Mouse (Mus musculus) stomach, postnatal 0 days (tissue): ENCODE data around the gene Abcc1. TPM values are rescaled to one million over a fixed set of nuclear protein-coding genes. Genes with fewer than 3 reads are reported as not detected.

Experiments used
- ATAC-seq: fragments of 200-750 bp; cut with Nextera tagmentation; 2 replicates; pipeline ENCODE4 v1.8.0; 2017; ENCODE audit not compliant: low FRiP score, low TSS enrichment
- DNase-seq: peaks from one replicate; pipeline ENCODE4 v3.0.0-alpha.2; 2016; ENCODE audit warnings: low spot score
- H3K27ac ChIP-seq: fragments of 300-500 bp; sonication (generic); replicated peaks from 2 replicates; pipeline ENCODE4 v1.5.1; 2014; ENCODE audit warnings: mild to moderate bottlenecking, control low read depth
- H3K27me3 ChIP-seq: fragments of 300-500 bp; sonication (generic); 2 replicates; pipeline ENCODE4 v1.6.1; 2014; ENCODE audit warnings: low read length; ENCODE audit not compliant: control insufficient read depth, insufficient read depth
- H3K36me3 ChIP-seq: fragments of 300-500 bp; sonication (generic); 2 replicates; pipeline ENCODE4 v1.6.1; 2014; ENCODE audit warnings: low read length, mixed read lengths; ENCODE audit not compliant: control insufficient read depth, insufficient read depth
- H3K4me1 ChIP-seq: fragments of 300-500 bp; sonication (generic); replicated peaks from 2 replicates; pipeline ENCODE4 v1.6.1; 2014; ENCODE audit warnings: antibody characterized with exemption; ENCODE audit not compliant: control insufficient read depth, insufficient read depth
- H3K4me2 ChIP-seq: fragments of 300-500 bp; sonication (generic); replicated peaks from 2 replicates; pipeline ENCODE4 v1.6.1; 2014; ENCODE audit warnings: low read depth, mild to moderate bottlenecking, control low read depth, moderate library complexity
- H3K4me3 ChIP-seq: fragments of 300-500 bp; sonication (generic); 2 replicates; pipeline ENCODE4 v1.5.1; 2014; ENCODE audit warnings: low read depth, low read length, control low read depth
- H3K9ac ChIP-seq: fragments of 300-500 bp; sonication (generic); 2 replicates; pipeline ENCODE4 v1.6.1; 2014; ENCODE audit warnings: mild to moderate bottlenecking, low read length, control low read depth, mixed read lengths
- H3K9me3 ChIP-seq: fragments of 300-500 bp; sonication (generic); 2 replicates; pipeline ENCODE4 v1.6.1; 2016; ENCODE audit warnings: low read length; ENCODE audit not compliant: control insufficient read depth
- CTCF ChIP-seq: IDR thresholded peaks from 2 replicates; pipeline ENCODE4 v1.5.1; 2016; ENCODE audit warnings: antibody characterized with exemption, low read depth, mild to moderate bottlenecking, moderate library complexity
- EP300 ChIP-seq: optimal IDR thresholded peaks from 2 replicates; pipeline ENCODE3; 2016; ENCODE audit warnings: antibody characterized with exemption
- WGBS: fragments of 180-500 bp; shearing (Covaris S2); extraction: QIAGEN DNeasy Blood & Tissue Kit; methylation state at CpG from one replicate; pipeline ENCODE4 v1.1.7; 2014; 5-methylcytosine and 5-hydroxymethylcytosine counted together
- polyA plus RNA-seq: library from polyadenylated mRNA; unstranded; fragments of >200 nt; fragmentation: Nextera tagmentation; extraction: Ambion mirVana; gene quantifications from 2 replicates; pipeline ENCODE4 v1.2.1, GENCODE M21; 2015

Gene Abcc1
- polyA plus RNA-seq, 1 experiment from 2014 or later: 7.0 TPM

GRCm38 (mm10) chr16:14462535-14462934 is 101.2 kb downstream of the Abcc1 start:
- Histone ChIP-seq H3K4me3 (no peak overlapping the region), H3K27me3 (no peaks in the 10 kb centered on the region), H3K9ac (no peak overlapping the region), H3K4me1 (no peaks in the 10 kb centered on the region), H3K9me3 (no peaks in the 10 kb centered on the region), H3K4me2 (no peak overlapping the region), H3K27ac (no peak overlapping the region), H3K36me3 (peaks cover 27% of the 10 kb centered on the region)
- whole genome bisulfite sequencing: 88% methylated on average over 2 of the region's 2 CpGs
- no peak for DNase-seq
- ATAC-seq: no peak
- TF ChIP-seq CTCF: no peak

- no peak overlapping the region for H3K27ac ChIP-seq
- no peak overlapping the region for H3K9ac ChIP-seq
- TF ChIP-seq CTCF (no peak), EP300 (no peak)
- ATAC-seq (no peak), DNase-seq (no peak)
- peaks cover 29% of the 10 kb centered on the region for H3K36me3 ChIP-seq
- H3K4me2 ChIP-seq: no peak overlapping the region
- WGBS: 93% methylated on average over 6 of the region's 6 CpGs
- H3K27me3 ChIP-seq: no peaks in the 10 kb centered on the region
- H3K4me1 ChIP-seq: no peaks in the 10 kb centered on the region
- no peaks in the 10 kb centered on the region for H3K9me3 ChIP-seq
- no peak overlapping the region for H3K4me3 ChIP-seq
These were observed 103.7 kb downstream of the Abcc1 start for GRCm38 (mm10) chr16:14465016-14465415.

- H3K27ac ChIP-seq: no peak overlapping the region
- H3K36me3 ChIP-seq: peaks cover 34% of the 10 kb centered on the region
- TF ChIP-seq EP300 (no peak), CTCF (no peak)
- no peaks in the 10 kb centered on the region for H3K9me3 ChIP-seq
- no peak for ATAC-seq
- no peak overlapping the region for H3K9ac ChIP-seq
- no peaks in the 10 kb centered on the region for H3K27me3 ChIP-seq
- H3K4me1 ChIP-seq: no peaks in the 10 kb centered on the region
- no peak overlapping the region for H3K4me3 ChIP-seq
- H3K4me2 ChIP-seq: no peak overlapping the region
- DNase-seq: peak; percentile 3
- WGBS: 75% methylated on average over 2 of the region's 2 CpGs
These were observed 107.0 kb downstream of the Abcc1 start for GRCm38 (mm10) chr16:14468351-14468750.

- 87% methylated on average over 5 of the region's 5 CpGs for WGBS
- ATAC-seq (no peak), DNase-seq (peak; percentile 9)
- Histone ChIP-seq H3K36me3 (peaks cover 37% of the 10 kb centered on the region), H3K9me3 (no peaks in the 10 kb centered on the region), H3K4me2 (no peak overlapping the region), H3K4me3 (no peak overlapping the region), H3K4me1 (no peaks in the 10 kb centered on the region), H3K27ac (no peak overlapping the region), H3K27me3 (no peaks in the 10 kb centered on the region), H3K9ac (no peak overlapping the region)
- TF ChIP-seq EP300 (no peak), CTCF (no peak)
These were observed 107.5 kb downstream of the Abcc1 start for GRCm38 (mm10) chr16:14468841-14469240.

GRCm38 (mm10) chr16:14472171-14472570 is 110.8 kb downstream of the Abcc1 start:
- H3K27me3 ChIP-seq: no peaks in the 10 kb centered on the region
- no peak for ATAC-seq
- H3K36me3 ChIP-seq: peaks cover 30% of the 10 kb centered on the region
- TF ChIP-seq EP300: no peak
- no peak for TF ChIP-seq CTCF
- 86% methylated on average over 5 of the region's 5 CpGs for WGBS
- H3K4me2 ChIP-seq: no peak overlapping the region
- H3K4me1 ChIP-seq: no peaks in the 10 kb centered on the region
- H3K27ac ChIP-seq: no peak overlapping the region
- H3K4me3 ChIP-seq: no peak overlapping the region
- H3K9ac ChIP-seq: no peak overlapping the region
- no peaks in the 10 kb centered on the region for H3K9me3 ChIP-seq
- DNase-seq: peak; percentile 6

GRCm38 (mm10) chr16:14473686-14474085 is 112.3 kb downstream of the Abcc1 start:
- Histone ChIP-seq H3K9me3 (no peaks in the 10 kb centered on the region), H3K4me1 (no peaks in the 10 kb centered on the region), H3K36me3 (peaks cover 25% of the 10 kb centered on the region), H3K9ac (no peak overlapping the region), H3K27ac (no peak overlapping the region), H3K4me2 (no peak overlapping the region), H3K4me3 (no peak overlapping the region), H3K27me3 (no peaks in the 10 kb centered on the region)
- WGBS: 93% methylated on average over 7 of the region's 7 CpGs
- DNase-seq: no peak
- ATAC-seq: no peak
- no peak for TF ChIP-seq CTCF
- no peak for TF ChIP-seq EP300
